Mouse (Mus musculus): ENCODE data around the gene Gcn1l1.
A peak's percentile ranks its signal among the peaks of the same experiment; 100 is the strongest.
"Not testable (repeated sequence)": the region's sequence is repeated elsewhere in the genome, so short reads cannot be mapped to it uniquely, and the experiment has no call there.

Gene Gcn1l1

GRCm38 (mm10) chr5:115564737-115565393 lies at the start of gene Gcn1l1:
TSS of gene Gcn1l1 (plus strand) at chr5:115565254.
- DNase-seq (ENCODE audit: low spot score) = peak; percentile 64

DNA sequence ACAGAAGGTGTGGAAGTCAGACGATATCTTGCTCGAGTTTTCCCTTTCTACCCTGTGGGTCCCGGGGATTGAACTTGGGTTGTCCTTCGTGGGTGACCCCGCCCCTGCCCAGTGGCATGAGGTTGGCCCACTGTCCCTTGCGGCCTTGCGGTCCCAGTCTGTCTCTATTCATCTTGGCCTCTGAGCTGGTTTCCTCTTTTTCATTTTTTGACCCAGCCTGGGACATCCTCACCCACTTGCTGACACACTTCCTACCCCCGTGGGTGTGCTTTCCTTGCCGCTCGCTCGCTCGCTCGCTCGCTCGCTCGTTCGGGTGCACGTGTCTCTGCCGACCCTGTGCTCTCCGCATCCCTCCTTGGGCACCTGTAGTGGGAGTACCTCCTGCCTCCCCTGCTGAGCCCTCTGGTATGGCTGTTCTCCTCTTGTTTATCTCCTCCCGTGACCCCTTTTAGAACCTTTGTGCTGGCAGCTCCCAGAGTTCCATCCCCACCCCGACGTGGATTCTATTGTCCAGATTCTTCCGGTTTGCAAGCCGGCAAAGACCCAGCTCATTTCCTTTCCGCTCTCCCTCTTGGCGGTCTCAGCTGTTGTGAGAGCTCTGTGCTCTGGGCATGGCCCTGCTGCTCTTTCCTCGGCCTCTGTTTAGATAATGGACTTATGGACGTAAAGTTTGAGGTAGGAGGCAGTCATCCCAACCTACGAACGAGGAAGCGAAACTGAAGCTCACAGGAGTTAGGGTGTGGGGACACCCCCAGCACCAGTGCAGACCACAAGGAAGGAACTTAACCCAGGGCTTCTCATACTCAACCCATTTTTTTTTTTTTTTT lies 48.8 kb upstream of the Gcn1l1 start:
- DNase-seq (ENCODE audit: low spot score) = no peak

DNA sequence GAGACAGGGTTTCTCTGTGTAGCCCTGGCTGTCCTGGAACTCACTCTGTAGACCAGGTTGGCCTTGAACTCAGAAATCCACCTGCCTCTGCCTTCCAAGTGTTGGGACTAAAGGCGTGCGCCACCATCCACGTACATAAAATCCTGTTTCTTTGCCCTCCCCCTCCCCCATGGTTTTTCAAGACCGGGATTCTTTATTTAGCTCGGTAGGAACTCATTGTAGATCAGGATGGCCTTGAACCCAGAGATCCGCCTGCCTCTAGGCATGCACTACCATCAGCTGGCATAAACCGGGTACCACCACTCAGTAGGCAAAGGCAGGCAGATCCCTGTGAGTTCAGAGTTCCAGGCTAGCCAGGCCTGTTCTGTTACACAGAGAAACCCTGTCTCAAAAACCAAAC lies 48.1 kb upstream of the Gcn1l1 start:
- DNase-seq (ENCODE audit: low spot score) = no peak

GRCm38 (mm10) chr5:115517501-115517900 lies 47.6 kb upstream of the Gcn1l1 start:
- DNase-seq (ENCODE audit: low spot score) = no peak

DNA sequence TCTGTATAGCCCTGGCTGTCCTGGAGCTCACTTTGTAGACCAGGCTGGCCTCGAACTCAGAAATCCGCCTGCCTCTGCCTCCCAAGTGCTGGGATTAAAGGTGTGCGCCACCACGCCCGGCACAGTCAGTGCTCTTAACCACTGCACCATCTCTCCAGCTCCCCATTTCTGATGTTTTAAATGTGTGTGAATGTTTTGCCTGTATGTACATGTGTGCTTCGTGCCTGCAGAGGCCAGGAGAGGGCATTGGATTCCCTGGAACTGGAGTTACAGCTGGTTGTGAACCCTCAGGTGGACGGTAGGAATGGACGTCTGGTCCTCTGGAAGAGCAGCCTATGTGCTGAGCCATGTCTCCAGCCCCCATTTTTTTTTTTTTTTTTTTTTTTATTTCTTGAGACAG lies 46.8 kb upstream of the Gcn1l1 start:
- not testable (repeated sequence) for DNase-seq (ENCODE audit: low spot score)

DNA sequence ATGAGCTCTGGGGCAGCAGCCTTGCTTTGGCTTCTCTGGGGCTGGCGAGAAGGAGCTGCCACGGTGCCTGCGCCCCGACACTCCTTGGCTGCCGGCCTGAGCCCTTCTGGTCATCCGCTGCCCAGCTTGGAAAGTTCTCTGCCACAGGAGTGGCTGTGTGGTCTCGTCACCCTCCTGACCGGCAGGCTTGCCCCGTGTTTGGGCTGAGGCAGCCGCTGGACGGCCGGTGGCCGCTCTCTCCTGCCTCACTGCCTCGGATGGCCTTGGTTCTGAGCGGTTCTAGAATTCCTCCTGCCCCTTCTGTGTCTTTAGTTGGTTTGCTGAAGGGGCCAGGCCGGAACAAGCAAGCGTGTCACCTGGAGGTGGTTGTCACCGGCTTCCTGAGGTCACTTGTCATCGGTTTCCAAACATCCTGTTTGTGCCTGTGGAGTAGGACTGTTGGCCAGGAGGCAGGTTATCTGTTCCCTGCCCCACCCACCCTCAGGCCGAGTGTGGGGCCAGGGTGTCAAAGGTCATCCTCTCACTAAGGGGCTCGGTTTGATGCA lies 44.7 kb upstream of the Gcn1l1 start:
- no peak for DNase-seq (ENCODE audit: low spot score)

DNA sequence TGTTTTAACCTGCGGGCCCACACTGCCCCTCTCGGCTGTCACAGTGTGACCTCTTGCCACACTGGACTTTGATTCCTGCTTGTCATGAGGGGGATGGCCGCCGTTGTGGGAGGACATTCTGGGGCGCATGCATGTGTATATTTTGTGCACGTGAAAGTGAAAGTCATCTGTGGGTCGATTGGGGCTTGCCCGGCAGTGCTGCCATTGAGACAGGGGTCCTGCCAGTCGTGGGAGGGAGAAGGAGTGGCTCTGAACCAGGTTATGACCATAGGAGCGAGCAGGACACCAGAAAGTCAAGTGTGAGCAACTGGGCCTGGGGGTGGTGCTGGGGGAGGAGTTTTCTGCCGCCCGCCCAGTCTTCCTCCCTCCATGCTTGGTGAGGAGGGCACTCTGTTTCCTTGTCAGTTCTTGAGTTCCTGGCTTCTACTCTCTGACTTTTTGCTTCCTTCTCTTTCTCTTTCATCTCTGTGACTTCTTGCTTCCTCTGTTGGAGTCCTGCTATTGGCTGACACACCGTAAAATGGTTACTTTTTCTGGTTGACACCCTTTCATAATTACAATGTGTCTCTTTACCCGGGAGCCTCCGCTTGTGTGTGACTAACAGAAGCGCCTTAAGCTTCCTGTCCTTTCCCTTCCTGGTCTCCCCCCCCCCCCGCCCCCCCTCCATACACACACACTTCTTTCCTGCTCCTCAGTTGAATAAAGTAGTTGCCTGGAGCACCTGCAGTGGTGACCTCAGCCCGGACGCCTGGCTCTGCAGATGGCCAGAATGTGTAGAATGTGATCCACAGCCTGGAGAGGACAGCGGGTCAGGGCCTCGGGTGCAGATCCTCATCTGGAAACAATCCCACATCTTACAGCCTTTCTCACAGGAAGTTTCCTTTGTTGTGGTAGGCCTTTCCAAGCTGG lies 43.2 kb upstream of the Gcn1l1 start:
- no peak for DNase-seq (ENCODE audit: low spot score)

GRCm38 (mm10) chr5:115522531-115522930 lies 42.5 kb upstream of the Gcn1l1 start:
- DNase-seq (ENCODE audit: low spot score) = no peak

DNA sequence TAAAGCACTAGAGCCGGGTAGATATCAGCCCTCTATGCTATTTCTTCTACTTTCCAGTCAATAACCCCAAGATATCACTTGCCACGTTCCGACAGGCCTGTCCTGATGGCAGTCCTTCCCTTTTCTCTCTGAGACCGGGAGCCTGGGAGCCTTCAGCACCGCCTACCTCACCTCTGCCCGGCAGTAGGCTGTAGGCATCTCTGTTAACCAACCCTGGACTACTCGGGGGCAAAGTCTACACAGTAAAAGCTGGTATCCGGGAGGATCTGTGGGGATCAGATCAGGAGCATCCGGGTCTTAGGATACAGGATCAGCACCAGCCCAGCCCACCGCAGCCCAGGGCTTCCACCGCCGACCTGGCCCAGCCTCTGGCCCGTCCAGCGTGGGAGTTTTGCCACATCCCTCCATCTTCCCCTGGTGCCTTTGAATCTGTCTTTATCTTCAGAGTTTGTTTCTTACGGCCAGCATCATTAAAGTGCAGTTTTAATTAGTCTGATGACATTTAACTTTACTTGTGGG lies 42.0 kb upstream of the Gcn1l1 start:
- no peak for DNase-seq (ENCODE audit: low spot score)

GRCm38 (mm10) chr5:115523971-115524370 lies 41.1 kb upstream of the Gcn1l1 start:
- DNase-seq (ENCODE audit: low spot score) = no peak

- no peak for DNase-seq (ENCODE audit: low spot score)
These were observed 40.6 kb upstream of the Gcn1l1 start for GRCm38 (mm10) chr5:115524471-115524870.

DNA sequence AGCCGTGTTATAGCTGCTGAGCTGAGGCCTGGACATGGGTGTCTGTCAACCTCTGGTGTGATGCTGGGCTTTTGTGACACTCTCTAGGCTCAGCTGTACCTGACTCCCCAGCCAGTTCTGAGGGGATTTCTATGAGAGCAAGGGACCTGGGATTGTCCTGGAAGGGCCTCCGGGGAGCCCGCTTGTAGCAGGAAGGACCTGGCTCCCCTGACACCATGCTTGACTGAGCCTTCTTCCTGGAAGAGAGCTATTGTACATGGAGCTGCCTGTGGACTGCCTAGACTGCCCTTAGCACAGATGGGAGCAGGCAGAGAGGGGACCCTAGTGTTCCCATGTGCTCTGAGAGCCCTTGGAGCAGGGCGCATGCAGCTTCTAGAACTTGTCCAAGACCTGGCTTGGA lies 39.6 kb upstream of the Gcn1l1 start:
- DNase-seq (ENCODE audit: low spot score) = no peak

DNA sequence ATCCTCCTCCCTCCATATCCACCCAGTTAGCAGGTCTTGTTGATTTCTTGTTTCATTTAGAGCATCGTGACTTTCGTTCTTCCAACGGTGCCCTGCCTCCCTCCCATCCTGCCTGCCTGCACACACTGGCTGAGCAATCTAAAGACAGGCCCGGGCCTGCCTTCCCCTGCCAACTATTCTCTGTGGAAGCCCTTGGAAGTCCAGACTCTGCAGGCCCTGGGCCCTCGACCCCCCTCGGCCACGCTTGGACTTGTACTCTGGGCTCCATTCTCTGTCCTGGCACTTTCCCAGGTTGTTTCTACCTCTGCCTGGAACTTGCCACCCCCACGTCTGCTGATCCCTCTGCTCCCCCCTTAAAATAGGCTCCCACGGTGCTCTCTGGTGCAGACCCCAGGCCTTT lies 39.1 kb upstream of the Gcn1l1 start:
- DNase-seq (ENCODE audit: low spot score) = no peak

- no peak for DNase-seq (ENCODE audit: low spot score)
These were observed 38.4 kb upstream of the Gcn1l1 start for GRCm38 (mm10) chr5:115526456-115527202.

DNA sequence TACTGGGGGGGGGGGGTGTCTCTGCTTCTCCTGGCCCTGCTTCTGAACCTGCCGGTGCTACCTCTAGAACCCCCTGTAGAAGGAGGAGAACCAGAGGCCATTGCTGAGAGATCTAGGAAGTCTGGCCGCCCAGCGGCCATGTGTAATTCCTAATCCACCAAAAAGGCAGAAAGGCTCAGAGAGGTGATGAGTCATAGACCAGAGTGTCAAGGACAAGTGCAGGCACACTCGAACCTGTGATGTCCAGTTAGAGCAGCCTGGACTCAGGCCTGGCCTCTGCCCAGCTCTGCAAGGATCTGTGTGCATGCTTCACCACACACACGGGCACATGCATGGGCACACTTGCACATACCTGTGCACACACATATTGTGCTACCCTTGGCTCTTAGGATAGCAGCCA lies 36.9 kb upstream of the Gcn1l1 start:
- DNase-seq (ENCODE audit: low spot score) = no peak

GRCm38 (mm10) chr5:115529364-115529741 lies 35.7 kb upstream of the Gcn1l1 start:
- no peak for DNase-seq (ENCODE audit: low spot score)

GRCm38 (mm10) chr5:115529742-115530446 lies 35.2 kb upstream of the Gcn1l1 start:
- no peak for DNase-seq (ENCODE audit: low spot score)

DNA sequence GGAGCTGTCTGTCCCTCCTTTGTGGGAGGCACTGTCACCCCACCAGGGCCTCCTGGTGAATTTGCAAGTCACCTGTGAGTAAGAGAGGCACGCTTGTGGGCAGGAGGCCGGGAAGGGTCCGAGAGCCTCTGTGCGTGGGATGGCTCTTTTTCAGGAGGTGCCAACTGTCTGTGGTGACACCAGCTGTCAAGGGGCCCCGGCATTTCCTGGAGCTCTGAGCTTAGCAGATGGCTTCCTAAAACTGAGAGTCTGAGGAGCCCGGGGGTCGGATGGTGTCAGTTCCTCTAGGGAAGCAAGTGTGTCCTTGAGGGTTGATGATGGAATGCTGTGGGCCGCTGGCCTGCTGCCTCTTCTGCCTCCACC lies 34.6 kb upstream of the Gcn1l1 start:
- DNase-seq (ENCODE audit: low spot score) = no peak

- DNase-seq (ENCODE audit: low spot score) = peak; percentile 57
These were observed 33.3 kb upstream of the Gcn1l1 start for GRCm38 (mm10) chr5:115531671-115532270.

GRCm38 (mm10) chr5:115534290-115534731 lies 30.7 kb upstream of the Gcn1l1 start:
- DNase-seq (ENCODE audit: low spot score) = no peak

Measured in spleen, adult 12 weeks (tissue).